Mouse (Mus musculus) retina, postnatal 1 day (tissue): ENCODE data around the gene Vmn1r237.
A peak's percentile ranks its signal among the peaks of the same experiment; 100 is the strongest.

ENCODE experiments used
- DNase-seq: peaks from one replicate; pipeline ENCODE4 v3.0.0-alpha.2; 2012

The Vmn1r237 gene

DNA sequence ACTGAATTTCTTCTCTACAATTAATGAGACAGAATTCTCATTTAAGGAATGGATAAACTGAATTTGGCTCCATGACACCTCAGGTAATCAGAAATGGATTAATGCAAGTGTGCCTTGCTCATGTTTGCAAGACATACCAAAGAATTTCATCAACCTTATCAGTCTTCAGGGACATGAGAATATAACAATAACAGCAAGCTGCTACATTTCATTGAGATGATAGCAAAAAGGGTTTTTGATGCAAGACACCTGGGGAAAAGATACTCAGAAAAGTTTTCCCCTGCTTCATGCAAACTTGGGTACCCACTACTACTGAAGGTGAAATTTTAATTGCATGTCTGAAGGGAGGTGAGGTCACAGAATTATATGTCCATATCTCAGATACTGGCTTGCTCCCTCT, at the start of gene Vmn1r237:
Vmn1r237 (plus strand) TSS at position 301 of the 400 bp plus-strand sequence.
- no peak for DNase-seq

DNA sequence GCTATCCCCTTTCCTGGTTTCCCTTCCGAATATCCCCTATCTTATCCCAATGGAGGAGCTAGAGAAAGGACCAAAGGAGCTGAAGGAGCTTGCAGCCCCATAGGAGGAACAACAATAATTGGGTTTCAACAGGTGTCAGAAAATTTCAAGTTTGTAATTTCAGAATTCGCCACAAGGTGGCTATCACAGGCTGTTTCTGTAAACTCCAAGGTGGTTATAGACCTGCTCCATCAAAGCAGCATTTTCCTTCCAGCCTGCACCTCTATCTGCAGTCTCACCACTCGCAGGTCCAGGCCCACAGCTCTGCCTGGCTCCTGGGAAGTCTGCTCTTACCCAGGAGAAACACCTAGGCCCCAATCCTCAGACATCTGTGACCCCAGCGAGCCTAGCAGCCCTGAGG, 39.6 kb upstream of the Vmn1r237 start:
- DNase-seq = peak; percentile 65

DNA sequence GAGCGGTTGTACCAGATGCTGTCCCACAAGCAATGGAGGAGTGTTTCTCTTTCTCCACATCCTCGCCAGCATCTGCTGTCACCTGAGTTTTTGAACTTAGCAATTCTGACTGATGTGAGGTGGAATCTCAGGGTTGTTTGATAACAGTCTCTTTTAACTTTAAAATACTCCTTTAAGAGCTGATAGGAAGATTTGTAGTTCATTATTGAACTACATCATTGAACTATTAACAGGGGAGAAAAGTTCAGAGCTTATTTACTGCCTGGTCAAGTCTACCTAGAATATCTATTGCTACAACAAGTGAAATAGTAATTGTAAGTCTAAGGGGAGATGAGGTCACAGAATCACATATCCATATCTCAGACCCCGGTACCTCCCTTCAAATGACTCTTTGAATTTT, 29.0 kb upstream of the Vmn1r237 start, which contains the start of gene Vmn1r236:
Vmn1r236 (plus strand) TSS at position 301 of the 400 bp plus-strand sequence.
- no peak for DNase-seq

DNA sequence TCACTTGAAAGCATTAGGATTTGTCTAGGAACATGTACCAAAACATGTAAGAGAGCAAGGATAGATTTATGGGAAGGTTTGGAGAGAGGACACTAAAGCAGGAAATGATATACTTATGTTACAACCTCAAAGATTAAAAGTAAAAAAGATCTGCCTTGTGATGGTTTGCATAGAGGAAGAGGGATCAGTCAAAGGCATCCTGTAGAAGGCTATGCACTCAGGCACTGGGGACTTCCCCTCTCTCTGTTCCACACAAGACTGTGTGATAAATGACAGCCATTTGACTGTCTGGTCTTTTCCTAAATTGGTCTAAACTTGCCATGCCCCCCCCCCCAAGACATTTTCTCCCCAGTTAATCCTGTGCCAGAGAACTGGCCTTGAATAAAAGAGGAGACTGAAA, 27.3 kb upstream of the Vmn1r237 start:
- no peak for DNase-seq

- no peak for DNase-seq
These were observed 22.0 kb upstream of the Vmn1r237 start for GRCm38 (mm10) chr17:21289695-21290094.
